8 mouse cellular contexts compared by ENCODE assay signal in genomic region chr10:67911447-67912336, GRCm38 (mm10). TPM values are rescaled to one million over a fixed set of nuclear protein-coding genes. Genes with fewer than 3 reads are reported as not detected.
DNase-seq lines count a peak whose midpoint lies in the region; ATAC-seq lines count a peak whose summit lies in the region.

No protein-coding gene starts in this region.

- no peaks in the 10 kb centered on the region for H3K9me3 ChIP-seq in kidney, embryonic 14.5 days (ENCODE audit: control insufficient read depth, low read length)
- no peaks in the 10 kb centered on the region for H3K9me3 ChIP-seq in liver, embryonic 15.5 days (replicated peaks)
- no peaks in the 10 kb centered on the region for H3K9me3 ChIP-seq in stomach, embryonic 14.5 days (ENCODE audit: control insufficient read depth, low read depth, low read length)

- no peak for DNase-seq in kidney, postnatal 25 days
- peak; percentile 9 for DNase-seq in R1 (ENCODE audit: low read depth, low spot score)
- DNase-seq in cerebellum, adult 9-11 months, result no peak
- no peak for DNase-seq in urinary bladder, postnatal 14 days (ENCODE audit: low spot score)

- WGBS in kidney, embryonic 14.5 days, result 21% methylated on average over 33 of the region's 33 CpGs
- WGBS in liver, embryonic 15.5 days (ENCODE audit: insufficient replicate concordance), result 19% methylated on average over 33 of the region's 33 CpGs
- 20% methylated on average over 33 of the region's 33 CpGs for WGBS in stomach, embryonic 14.5 days

- peaks cover 4% of the 10 kb centered on the region; the same call in 1 of the 2 replicates for H3K27me3 ChIP-seq in kidney, embryonic 14.5 days (ENCODE audit: control insufficient read depth, insufficient read depth, low read length)
- peaks cover 22% of the 10 kb centered on the region for H3K27me3 ChIP-seq in liver, embryonic 15.5 days
- no peaks in the 10 kb centered on the region for H3K27me3 ChIP-seq in stomach, embryonic 14.5 days (ENCODE audit: control insufficient read depth, insufficient read depth, low read length)

- peak overlapping the region; percentile 53 for H3K4me3 ChIP-seq in kidney, embryonic 14.5 days (ENCODE audit: low read length)
- peak overlapping the region; percentile 49 for H3K4me3 ChIP-seq in liver, embryonic 15.5 days (replicated peaks)
- H3K4me3 ChIP-seq in stomach, embryonic 14.5 days (ENCODE audit: low read depth, low read length), result peak overlapping the region; percentile 58

- H3K4me2 ChIP-seq in kidney, embryonic 14.5 days (replicated peaks; ENCODE audit: low read depth, low read length), result peak overlapping the region; percentile 97
- peak overlapping the region; percentile 71 for H3K4me2 ChIP-seq in liver, embryonic 15.5 days
- H3K4me2 ChIP-seq in stomach, embryonic 14.5 days (replicated peaks; ENCODE audit: low read depth, low read length), result peak overlapping the region; percentile 93

- no peaks in the 10 kb centered on the region for H3K4me1 ChIP-seq in kidney, embryonic 14.5 days (ENCODE audit: control insufficient read depth, insufficient read depth, low read length)
- H3K4me1 ChIP-seq in liver, embryonic 15.5 days (replicated peaks), result no peaks in the 10 kb centered on the region
- no peaks in the 10 kb centered on the region for H3K4me1 ChIP-seq in stomach, embryonic 14.5 days (ENCODE audit: control insufficient read depth, insufficient read depth, low read length)

- ATAC-seq in kidney, embryonic 14.5 days (ENCODE audit: low FRiP score, low TSS enrichment), result peak; percentile 61; the same call in 1 of the 2 replicates
- ATAC-seq in granulocyte monocyte progenitor cell, adult 5-6 weeks (replicated peaks; ENCODE audit: poor library complexity, severe bottlenecking), result peak; percentile 68
- ATAC-seq in liver, embryonic 15.5 days (ENCODE audit: insufficient read depth), result no peak
- ATAC-seq in stomach, embryonic 14.5 days (ENCODE audit: insufficient number of reproducible peaks, insufficient read depth, low FRiP score, low read depth), result no peak; the same call in 1 of the 2 replicates

- H3K9ac ChIP-seq in kidney, embryonic 14.5 days (ENCODE audit: low read depth, low read length), result peak overlapping the region; percentile 55; the same call in 1 of the 2 replicates
- no peak overlapping the region for H3K9ac ChIP-seq in liver, embryonic 15.5 days
- H3K9ac ChIP-seq in stomach, embryonic 14.5 days (replicated peaks; ENCODE audit: low read depth, low read length), result peak overlapping the region; percentile 34

- no peaks in the 10 kb centered on the region for H3K36me3 ChIP-seq in kidney, embryonic 14.5 days (ENCODE audit: control insufficient read depth, insufficient read depth, low read length)
- no peaks in the 10 kb centered on the region for H3K36me3 ChIP-seq in liver, embryonic 15.5 days (replicated peaks)
- no peaks in the 10 kb centered on the region for H3K36me3 ChIP-seq in stomach, embryonic 14.5 days (ENCODE audit: control insufficient read depth, insufficient read depth, low read length)

- H3K27ac ChIP-seq in kidney, embryonic 14.5 days (ENCODE audit: low read depth, low read length), result no peak overlapping the region
- H3K27ac ChIP-seq in liver, embryonic 15.5 days (replicated peaks), result no peak overlapping the region
- H3K27ac ChIP-seq in stomach, embryonic 14.5 days (ENCODE audit: low read length), result no peak overlapping the region

RNA-seq across cellular contexts. Expression of gene Zfp365, which starts 0.8 kb away (rescaled TPM):
- 0.81 and 1.1 TPM in 2 replicates for polyA plus RNA-seq in kidney, embryonic 14.5 days (2014; fragmentation: Nextera tagmentation; extraction: Ambion mirVana)
- not detected in 2 replicates for total RNA-seq in granulocyte monocyte progenitor cell, adult 5-6 weeks (2014; fragmentation: Nextera tagmentation)
- not detected in 2 replicates for total RNA-seq in granulocyte monocyte progenitor cell, adult 5-6 weeks (2017)
- polyA plus RNA-seq in liver, embryonic 15.5 days (2015; fragmentation: Nextera tagmentation; extraction: Ambion mirVana), result 0.03 and 0.17 TPM in 2 replicates
- polyA plus RNA-seq in stomach, embryonic 14.5 days (2014; fragmentation: Nextera tagmentation; extraction: Ambion mirVana), result 1.5 and 1.7 TPM in 2 replicates

Comparison
In these comparisons a context has a peak if more than half of its experiments do, and no peak if none do; other contexts are left out.
1. ATAC-seq: peak in kidney, embryonic 14.5 days (single experiment) and granulocyte monocyte progenitor cell, adult 5-6 weeks (single experiment); none in liver, embryonic 15.5 days (single experiment) and stomach, embryonic 14.5 days (single experiment).
2. Peak in every context shown above with its lines, with median percentiles within 50 percentile points of each other: H3K4me2 ChIP-seq and H3K4me3 ChIP-seq.